Mouse (Mus musculus) embryonic fibroblast, embryonic 13.5 days (primary cell): ENCODE data around the gene Fbxo21.

ENCODE experiments used
- CTCF ChIP-seq: IDR thresholded peaks from 2 replicates; pipeline ENCODE4 v1.5.1; 2011; ENCODE audit warnings: mild to moderate bottlenecking, control low read depth, low read length, moderate library complexity, borderline replicate concordance; ENCODE audit not compliant: insufficient read depth
- POLR2A ChIP-seq: IDR thresholded peaks from 2 replicates; pipeline ENCODE4 v1.6.1; 2011; ENCODE audit warnings: low read depth, mild to moderate bottlenecking, control low read depth, low read length, moderate library complexity

DNA sequence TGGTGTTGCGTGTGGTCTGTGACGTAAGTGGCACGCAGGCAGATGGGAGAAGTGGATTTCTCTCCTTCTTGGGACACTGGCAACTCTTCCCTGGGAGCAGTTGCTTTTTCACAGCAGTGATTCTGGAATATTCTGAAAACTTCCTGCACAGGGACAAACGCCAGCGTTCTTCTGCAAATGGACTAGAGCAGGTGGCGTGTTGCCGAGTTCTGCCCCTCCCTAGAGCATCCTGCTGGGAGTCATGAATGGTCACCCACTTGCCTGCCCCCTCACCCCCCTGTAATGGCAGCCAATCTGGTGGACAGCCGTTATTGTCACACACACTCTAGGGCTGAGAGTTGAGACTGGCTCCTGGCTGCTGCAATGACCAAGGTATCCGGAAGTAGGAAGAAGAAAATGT, 83.1 kb downstream of the Fbxo21 start:
- TF ChIP-seq CTCF (no peak), POLR2A (no peak)
